Mouse (Mus musculus) limb, embryonic 11.5 days (tissue): Measurements from ENCODE around the gene Spon1. TPM values are rescaled to one million over a fixed set of nuclear protein-coding genes. Genes with fewer than 3 reads are reported as not detected.
A peak's percentile ranks its signal among the peaks of the same experiment; 100 is the strongest.

Experiments
- ATAC-seq: fragments of 200-750 bp; cut with Nextera tagmentation; 2 replicates; pipeline ENCODE4 v1.8.0; 2017; ENCODE audit warnings: low read depth; ENCODE audit not compliant: insufficient number of reproducible peaks, low FRiP score, low TSS enrichment
- DNase-seq: peaks from one replicate; pipeline ENCODE4 v3.0.0-alpha.2; 2015; ENCODE audit warnings: low spot score
- H3K27ac ChIP-seq: fragments of 300-500 bp; sonication (generic); replicated peaks from 2 replicates; pipeline ENCODE4 v1.5.1; 2014; ENCODE audit warnings: low read depth, mild to moderate bottlenecking, low read length
- H3K27me3 ChIP-seq: fragments of 300-500 bp; sonication (generic); 2 replicates; pipeline ENCODE4 v1.6.1; 2014; ENCODE audit warnings: mild to moderate bottlenecking, low read length, mixed read lengths; ENCODE audit not compliant: control insufficient read depth, insufficient read depth
- H3K36me3 ChIP-seq: fragments of 300-500 bp; sonication (generic); 2 replicates; pipeline ENCODE4 v1.6.1; 2014; ENCODE audit warnings: mild to moderate bottlenecking, low read length, moderate library complexity, mixed read lengths; ENCODE audit not compliant: control insufficient read depth, insufficient read depth
- H3K4me1 ChIP-seq: fragments of 300-500 bp; sonication (generic); 2 replicates; pipeline ENCODE4 v1.6.1; 2014; ENCODE audit warnings: low read length, mixed read lengths; ENCODE audit not compliant: control insufficient read depth, insufficient read depth
- H3K4me2 ChIP-seq: fragments of 300-500 bp; sonication (generic); 2 replicates; pipeline ENCODE4 v1.6.1; 2014; ENCODE audit warnings: low read depth, mild to moderate bottlenecking, moderate library complexity; ENCODE audit not compliant: severe bottlenecking
- H3K4me3 ChIP-seq: fragments of 300-500 bp; sonication (generic); 2 replicates; pipeline ENCODE4 v1.5.1; 2014; ENCODE audit warnings: low read depth, low read length
- H3K9ac ChIP-seq: fragments of 300-500 bp; sonication (generic); 2 replicates; pipeline ENCODE4 v1.6.1; 2014; ENCODE audit warnings: mild to moderate bottlenecking, low read length
- H3K9me3 ChIP-seq: fragments of 300-500 bp; sonication (generic); 2 replicates; pipeline ENCODE4 v1.6.1; 2016; ENCODE audit warnings: low read length; ENCODE audit not compliant: control insufficient read depth
- WGBS: fragments of 180-500 bp; shearing (Covaris S2); extraction: QIAGEN DNeasy Blood & Tissue Kit; methylation state at CpG from one replicate; pipeline ENCODE4 v1.1.7; 2014; 5-methylcytosine and 5-hydroxymethylcytosine counted together
- polyA plus RNA-seq: library from polyadenylated mRNA; unstranded; fragments of >200 nt; fragmentation: Nextera tagmentation; extraction: Ambion mirVana; gene quantifications from 2 replicates; pipeline ENCODE4 v1.2.1, GENCODE M21; 2014

Spon1 gene
- polyA plus RNA-seq, 1 experiment from 2014 or later = 3.8 TPM

GRCm38 (mm10) chr7:113904348-113904895 lies 138.6 kb downstream of the Spon1 start:
- H3K36me3 ChIP-seq = no peaks in the 10 kb centered on the region
- WGBS = 89% methylated on average over 7 of the region's 7 CpGs
- no peaks in the 10 kb centered on the region for H3K9me3 ChIP-seq
- no peak overlapping the region for H3K27ac ChIP-seq
- no peaks in the 10 kb centered on the region for H3K27me3 ChIP-seq
- DNase-seq = no peak
- no peak overlapping the region for H3K4me3 ChIP-seq
- H3K9ac ChIP-seq = no peak overlapping the region
- H3K4me1 ChIP-seq = peaks cover 4% of the 10 kb centered on the region; the same call in 1 of the 2 replicates
- no peak overlapping the region for H3K4me2 ChIP-seq
- ATAC-seq = no peak

GRCm38 (mm10) chr7:113909161-113909825 lies 143.5 kb downstream of the Spon1 start:
- H3K9ac ChIP-seq = no peak overlapping the region
- no peaks in the 10 kb centered on the region for H3K9me3 ChIP-seq
- H3K27me3 ChIP-seq = no peaks in the 10 kb centered on the region
- no peak overlapping the region for H3K4me2 ChIP-seq
- peak; percentile 39 for DNase-seq
- ATAC-seq = no peak
- H3K4me1 ChIP-seq = peaks cover 7% of the 10 kb centered on the region; the same call in 1 of the 2 replicates
- no peaks in the 10 kb centered on the region for H3K36me3 ChIP-seq
- no peak overlapping the region for H3K27ac ChIP-seq
- WGBS = 16% methylated on average over 12 of the region's 12 CpGs
- no peak overlapping the region for H3K4me3 ChIP-seq

GRCm38 (mm10) chr7:113910856-113911255 lies 145.1 kb downstream of the Spon1 start:
- ATAC-seq = no peak
- WGBS = 83% methylated on average over 7 of the region's 7 CpGs
- DNase-seq = no peak

GRCm38 (mm10) chr7:113915936-113916335 lies 150.1 kb downstream of the Spon1 start:
- Histone ChIP-seq H3K27ac (no peak overlapping the region), H3K36me3 (no peaks in the 10 kb centered on the region), H3K4me3 (no peak overlapping the region), H3K27me3 (no peaks in the 10 kb centered on the region), H3K4me1 (no peaks in the 10 kb centered on the region), H3K4me2 (no peak overlapping the region), H3K9me3 (no peaks in the 10 kb centered on the region), H3K9ac (no peak overlapping the region)
- DNase-seq (no peak), ATAC-seq (no peak)
- WGBS = 78% methylated on average over 4 of the region's 4 CpGs

More at GRCm38 (mm10) chr7:113910856-113911255, 145.1 kb downstream of the Spon1 start:
- peaks cover 7% of the 10 kb centered on the region; the same call in 1 of the 2 replicates for H3K4me1 ChIP-seq
- H3K4me2 ChIP-seq = no peak overlapping the region
- H3K9me3 ChIP-seq = no peaks in the 10 kb centered on the region
- H3K4me3 ChIP-seq = no peak overlapping the region
- H3K9ac ChIP-seq = no peak overlapping the region
- no peaks in the 10 kb centered on the region for H3K27me3 ChIP-seq
- H3K27ac ChIP-seq = no peak overlapping the region
- H3K36me3 ChIP-seq = no peaks in the 10 kb centered on the region

- Histone ChIP-seq H3K27ac (no peak overlapping the region), H3K36me3 (no peaks in the 10 kb centered on the region), H3K4me3 (no peak overlapping the region), H3K27me3 (no peaks in the 10 kb centered on the region), H3K4me1 (no peaks in the 10 kb centered on the region), H3K9ac (no peak overlapping the region), H3K4me2 (no peak overlapping the region), H3K9me3 (no peaks in the 10 kb centered on the region)
- ATAC-seq (no peak), DNase-seq (no peak)
- 88% methylated on average over 3 of the region's 3 CpGs for WGBS
These were observed 153.1 kb downstream of the Spon1 start for GRCm38 (mm10) chr7:113918916-113919315.

- H3K9ac ChIP-seq = no peak overlapping the region
- ATAC-seq (no peak), DNase-seq (no peak)
- H3K4me3 ChIP-seq = no peak overlapping the region
- WGBS = 81% methylated on average over 4 of the region's 4 CpGs
- H3K27me3 ChIP-seq = no peaks in the 10 kb centered on the region
- no peaks in the 10 kb centered on the region for H3K36me3 ChIP-seq
- no peak overlapping the region for H3K4me2 ChIP-seq
- no peaks in the 10 kb centered on the region for H3K9me3 ChIP-seq
- H3K27ac ChIP-seq = no peak overlapping the region
- H3K4me1 ChIP-seq = no peaks in the 10 kb centered on the region
These were observed 153.7 kb downstream of the Spon1 start for GRCm38 (mm10) chr7:113919505-113919904.

GRCm38 (mm10) chr7:113920056-113920455 lies 154.3 kb downstream of the Spon1 start:
- no peak overlapping the region for H3K9ac ChIP-seq
- no peaks in the 10 kb centered on the region for H3K36me3 ChIP-seq
- H3K4me1 ChIP-seq = no peaks in the 10 kb centered on the region
- H3K4me3 ChIP-seq = no peak overlapping the region
- WGBS = 82% methylated on average over 2 of the region's 2 CpGs
- no peak overlapping the region for H3K4me2 ChIP-seq
- DNase-seq = no peak
- H3K9me3 ChIP-seq = no peaks in the 10 kb centered on the region
- H3K27me3 ChIP-seq = no peaks in the 10 kb centered on the region
- no peak for ATAC-seq
- no peak overlapping the region for H3K27ac ChIP-seq

- Histone ChIP-seq H3K4me1 (no peaks in the 10 kb centered on the region), H3K9ac (no peak overlapping the region), H3K36me3 (no peaks in the 10 kb centered on the region), H3K27ac (no peak overlapping the region), H3K4me2 (no peak overlapping the region), H3K9me3 (no peaks in the 10 kb centered on the region), H3K27me3 (no peaks in the 10 kb centered on the region), H3K4me3 (no peak overlapping the region)
- ATAC-seq (no peak), DNase-seq (no peak)
- 90% methylated on average over 6 of the region's 6 CpGs for WGBS
These were observed 158.8 kb downstream of the Spon1 start for GRCm38 (mm10) chr7:113924561-113924960.
